Mouse (Mus musculus) limb, embryonic 13.5 days (tissue): ENCODE results near the gene Scn9a. TPM values are rescaled to one million over a fixed set of nuclear protein-coding genes. Genes with fewer than 3 reads are reported as not detected.

ENCODE experiments used
- ATAC-seq: fragments of 200-750 bp; cut with Nextera tagmentation; 2 replicates; pipeline ENCODE4 v1.8.0; 2017; ENCODE audit warnings: low read depth, moderate number of reproducible peaks, moderate TSS enrichment; ENCODE audit not compliant: low FRiP score
- H3K27ac ChIP-seq: fragments of 300-500 bp; sonication (generic); 2 replicates; pipeline ENCODE4 v1.5.1; 2015; ENCODE audit warnings: inconsistent platforms, mild to moderate bottlenecking, moderate library complexity
- H3K27me3 ChIP-seq: fragments of 300-500 bp; sonication (generic); 2 replicates; pipeline ENCODE4 v1.6.1; 2015; ENCODE audit warnings: mild to moderate bottlenecking, inconsistent platforms
- H3K36me3 ChIP-seq: fragments of 300-500 bp; sonication (generic); 2 replicates; pipeline ENCODE4 v1.6.1; 2015; ENCODE audit warnings: inconsistent platforms, mild to moderate bottlenecking, moderate library complexity
- H3K4me1 ChIP-seq: fragments of 300-500 bp; sonication (generic); 2 replicates; pipeline ENCODE4 v1.6.1; 2015; ENCODE audit warnings: inconsistent platforms
- H3K4me2 ChIP-seq: fragments of 300-500 bp; sonication (generic); replicated peaks from 2 replicates; pipeline ENCODE4 v1.6.1; 2015; ENCODE audit warnings: inconsistent platforms, mild to moderate bottlenecking, moderate library complexity
- H3K4me3 ChIP-seq: fragments of 300-500 bp; sonication (generic); 2 replicates; pipeline ENCODE4 v1.5.1; 2015; ENCODE audit warnings: moderate library complexity, mild to moderate bottlenecking, inconsistent platforms
- H3K9ac ChIP-seq: fragments of 300-500 bp; sonication (generic); 2 replicates; pipeline ENCODE4 v1.6.1; 2015; ENCODE audit warnings: mild to moderate bottlenecking, inconsistent platforms
- H3K9me3 ChIP-seq: fragments of 300-500 bp; sonication (generic); 2 replicates; pipeline ENCODE4 v1.6.1; 2016; ENCODE audit warnings: inconsistent platforms
- WGBS: fragments of 180-500 bp; shearing (Covaris S2); methylation state at CpG from one replicate; pipeline ENCODE4 v1.1.7; 2015; 5-methylcytosine and 5-hydroxymethylcytosine counted together
- polyA plus RNA-seq: library from polyadenylated mRNA; unstranded; fragments of >200 nt; fragmentation: Nextera tagmentation; extraction: Ambion mirVana; gene quantifications from 2 replicates; pipeline ENCODE4 v1.2.1, GENCODE M21; 2015

The Scn9a gene
- polyA plus RNA-seq: 1.1 and 1.4 TPM in 2 replicates

GRCm38 (mm10) chr2:66634580-66635359 is at the start of gene Scn9a:
Gene Scn9a, minus strand, starts transcription at chr2:66634962.
- ATAC-seq: peak; percentile 76
- Histone ChIP-seq H3K36me3 (no peaks in the 10 kb centered on the region), H3K4me2 (peak within 1 kb of the TSS; percentile 71), H3K9ac (peak within 1 kb of the TSS; percentile 40; the same call in 1 of the 2 replicates), H3K9me3 (no peaks in the 10 kb centered on the region), H3K4me3 (peak within 1 kb of the TSS; percentile 43), H3K27ac (no peak within 1 kb of the TSS), H3K4me1 (peaks cover 8% of the 10 kb centered on the region; the same call in 1 of the 2 replicates), H3K27me3 (peaks cover 18% of the 10 kb centered on the region)
- WGBS: 3% methylated on average over 29 of the region's 29 CpGs

- Histone ChIP-seq H3K27me3 (no peaks in the 10 kb centered on the region), H3K9me3 (no peaks in the 10 kb centered on the region), H3K4me2 (no peak overlapping the region), H3K27ac (no peak overlapping the region), H3K4me1 (no peaks in the 10 kb centered on the region), H3K36me3 (no peaks in the 10 kb centered on the region), H3K9ac (no peak overlapping the region), H3K4me3 (no peak overlapping the region)
- no peak for ATAC-seq
- 67% methylated on average over 1 of the region's 1 CpGs for WGBS
Observed at GRCm38 (mm10) chr2:66661988-66662387, 27.2 kb upstream of the Scn9a start.

- peak; percentile 24; the same call in 1 of the 2 replicates for ATAC-seq
- no peak overlapping the region for H3K4me2 ChIP-seq
- no peak overlapping the region for H3K4me3 ChIP-seq
Observed at GRCm38 (mm10) chr2:66656430-66656829, 21.7 kb upstream of the Scn9a start.

GRCm38 (mm10) chr2:66655431-66655830 is 20.7 kb upstream of the Scn9a start:
- no peaks in the 10 kb centered on the region for H3K4me1 ChIP-seq
- H3K4me2 ChIP-seq: no peak overlapping the region
- no peaks in the 10 kb centered on the region for H3K27me3 ChIP-seq
- H3K4me3 ChIP-seq: no peak overlapping the region
- H3K27ac ChIP-seq: no peak overlapping the region
- WGBS: 65% methylated on average over 2 of the region's 2 CpGs
- no peak overlapping the region for H3K9ac ChIP-seq
- ATAC-seq: peak; percentile 57; the same call in 1 of the 2 replicates
- H3K36me3 ChIP-seq: no peaks in the 10 kb centered on the region
- no peaks in the 10 kb centered on the region for H3K9me3 ChIP-seq

More at GRCm38 (mm10) chr2:66656430-66656829, 21.7 kb upstream of the Scn9a start:
- 90% methylated on average over 3 of the region's 3 CpGs for WGBS
- Histone ChIP-seq H3K36me3 (no peaks in the 10 kb centered on the region), H3K9me3 (no peaks in the 10 kb centered on the region), H3K27ac (no peak overlapping the region), H3K9ac (no peak overlapping the region), H3K4me1 (no peaks in the 10 kb centered on the region), H3K27me3 (no peaks in the 10 kb centered on the region)

- H3K4me1 ChIP-seq: no peaks in the 10 kb centered on the region
- no peaks in the 10 kb centered on the region for H3K27me3 ChIP-seq
- H3K36me3 ChIP-seq: no peaks in the 10 kb centered on the region
- H3K9ac ChIP-seq: no peak overlapping the region
- no peak overlapping the region for H3K4me2 ChIP-seq
- peak; percentile 40; the same call in 1 of the 2 replicates for ATAC-seq
- no peaks in the 10 kb centered on the region for H3K9me3 ChIP-seq
- no peak overlapping the region for H3K4me3 ChIP-seq
- WGBS: 29% methylated on average over 5 of the region's 5 CpGs
- no peak overlapping the region for H3K27ac ChIP-seq
Observed at GRCm38 (mm10) chr2:66644384-66644783, 9.6 kb upstream of the Scn9a start.

- Histone ChIP-seq H3K4me3 (no peak overlapping the region), H3K9ac (no peak overlapping the region), H3K9me3 (no peaks in the 10 kb centered on the region), H3K4me2 (peak overlapping the region; percentile 37; the same call in 1 of the 2 replicates), H3K27ac (no peak overlapping the region), H3K4me1 (peaks cover 8% of the 10 kb centered on the region; the same call in 1 of the 2 replicates), H3K36me3 (no peaks in the 10 kb centered on the region), H3K27me3 (peaks cover 18% of the 10 kb centered on the region)
- WGBS: 17% methylated on average over 5 of the region's 5 CpGs
- ATAC-seq: peak; percentile 71
Observed at GRCm38 (mm10) chr2:66632728-66633127, 2.0 kb downstream of the Scn9a start.

GRCm38 (mm10) chr2:66611091-66611490 is 23.7 kb downstream of the Scn9a start:
- H3K27me3 ChIP-seq: no peaks in the 10 kb centered on the region
- no peak overlapping the region for H3K4me3 ChIP-seq
- no peak overlapping the region for H3K9ac ChIP-seq
- no peaks in the 10 kb centered on the region for H3K36me3 ChIP-seq
- H3K4me1 ChIP-seq: no peaks in the 10 kb centered on the region
- no peak overlapping the region for H3K4me2 ChIP-seq
- no peak overlapping the region for H3K27ac ChIP-seq
- ATAC-seq: no peak
- 70% methylated on average over 7 of the region's 7 CpGs for WGBS
- H3K9me3 ChIP-seq: no peaks in the 10 kb centered on the region

GRCm38 (mm10) chr2:66597313-66597712 is 37.4 kb downstream of the Scn9a start:
- WGBS: 73% methylated on average over 6 of the region's 6 CpGs

GRCm38 (mm10) chr2:66596145-66596544 is 38.6 kb downstream of the Scn9a start:
- H3K27ac ChIP-seq: no peak overlapping the region
- H3K9me3 ChIP-seq: no peaks in the 10 kb centered on the region
- no peak for ATAC-seq
- H3K9ac ChIP-seq: no peak overlapping the region
- no peaks in the 10 kb centered on the region for H3K4me1 ChIP-seq
- no peak overlapping the region for H3K4me3 ChIP-seq
- no peak overlapping the region for H3K4me2 ChIP-seq
- H3K27me3 ChIP-seq: no peaks in the 10 kb centered on the region
- WGBS: 76% methylated on average over 5 of the region's 5 CpGs
- no peaks in the 10 kb centered on the region for H3K36me3 ChIP-seq

More at GRCm38 (mm10) chr2:66597313-66597712, 37.4 kb downstream of the Scn9a start:
- no peak overlapping the region for H3K27ac ChIP-seq
- no peak for ATAC-seq
- H3K4me2 ChIP-seq: no peak overlapping the region
- no peaks in the 10 kb centered on the region for H3K36me3 ChIP-seq
- no peaks in the 10 kb centered on the region for H3K4me1 ChIP-seq
- H3K27me3 ChIP-seq: no peaks in the 10 kb centered on the region
- H3K9ac ChIP-seq: no peak overlapping the region
- H3K9me3 ChIP-seq: no peaks in the 10 kb centered on the region
- H3K4me3 ChIP-seq: no peak overlapping the region

- no peaks in the 10 kb centered on the region for H3K27me3 ChIP-seq
- 78% methylated on average over 3 of the region's 3 CpGs for WGBS
- no peak overlapping the region for H3K27ac ChIP-seq
- no peaks in the 10 kb centered on the region for H3K36me3 ChIP-seq
- no peak overlapping the region for H3K9ac ChIP-seq
- H3K4me3 ChIP-seq: no peak overlapping the region
- H3K4me2 ChIP-seq: no peak overlapping the region
- no peaks in the 10 kb centered on the region for H3K4me1 ChIP-seq
- no peaks in the 10 kb centered on the region for H3K9me3 ChIP-seq
- no peak for ATAC-seq
Observed at GRCm38 (mm10) chr2:66590151-66590550, 44.6 kb downstream of the Scn9a start.

GRCm38 (mm10) chr2:66580026-66580808 is 54.5 kb downstream of the Scn9a start:
- 68% methylated on average over 5 of the region's 5 CpGs for WGBS
- Histone ChIP-seq H3K4me2 (no peak overlapping the region), H3K27me3 (no peaks in the 10 kb centered on the region), H3K9me3 (no peaks in the 10 kb centered on the region), H3K4me3 (no peak overlapping the region), H3K27ac (no peak overlapping the region), H3K36me3 (no peaks in the 10 kb centered on the region), H3K4me1 (no peaks in the 10 kb centered on the region), H3K9ac (no peak overlapping the region)
- ATAC-seq: no peak

- no peaks in the 10 kb centered on the region for H3K4me1 ChIP-seq
- H3K9me3 ChIP-seq: no peaks in the 10 kb centered on the region
- 78% methylated on average over 3 of the region's 3 CpGs for WGBS
- no peaks in the 10 kb centered on the region for H3K27me3 ChIP-seq
- H3K36me3 ChIP-seq: no peaks in the 10 kb centered on the region
- H3K9ac ChIP-seq: no peak overlapping the region
- no peak overlapping the region for H3K4me2 ChIP-seq
- no peak overlapping the region for H3K4me3 ChIP-seq
- H3K27ac ChIP-seq: no peak overlapping the region
- no peak for ATAC-seq
Observed at GRCm38 (mm10) chr2:66548254-66548653, 86.5 kb downstream of the Scn9a start.
